Mouse (Mus musculus): ENCODE results near the gene Tmem119.
"Not testable (repeated sequence)": the region's sequence is repeated elsewhere in the genome, so short reads cannot be mapped to it uniquely, and the experiment has no call there.

Tmem119 gene

DNA sequence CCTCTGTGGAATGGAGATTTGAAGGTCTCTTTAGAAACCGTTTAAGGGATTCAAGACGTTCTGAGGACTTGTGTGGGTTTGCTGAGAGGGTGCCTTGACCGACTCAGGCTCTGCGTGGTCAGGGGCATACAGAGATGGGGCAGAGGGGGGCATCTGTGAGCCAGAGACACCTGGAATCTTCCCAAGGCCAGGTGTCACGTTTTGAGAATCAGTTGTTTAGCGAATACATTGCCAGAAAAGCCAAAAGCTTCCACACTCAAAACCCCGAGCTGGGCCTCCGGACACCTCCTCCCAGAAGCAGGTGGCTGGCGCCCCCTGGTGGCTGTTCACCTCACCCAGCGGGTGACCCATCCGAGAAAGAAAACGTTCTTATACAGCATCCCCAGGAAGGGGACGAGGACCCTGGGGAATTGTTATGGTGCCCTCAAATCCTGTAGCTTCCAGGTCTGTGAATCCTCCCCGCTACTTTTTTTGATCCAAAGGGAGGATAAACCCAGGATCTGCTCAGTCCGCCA, 15.4 kb upstream of the Tmem119 start:
- peak; percentile 76 for DNase-seq

DNA sequence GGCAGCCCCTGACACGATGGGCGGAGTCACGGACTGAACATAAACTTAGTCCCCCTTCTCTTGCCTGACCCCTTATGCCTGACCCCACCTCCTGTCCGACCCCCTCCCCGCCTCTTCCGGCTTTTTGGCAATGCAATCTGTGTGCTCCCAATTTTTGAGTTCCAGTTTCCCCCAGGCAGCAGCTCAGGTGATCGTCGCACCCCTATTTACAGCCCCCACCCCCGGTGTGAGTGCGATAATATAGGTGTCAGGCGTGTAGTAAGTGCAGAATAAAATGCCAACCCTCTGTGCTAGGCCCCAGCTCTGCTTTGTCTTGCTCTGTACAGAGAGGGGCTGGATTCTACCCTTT, 14.7 kb upstream of the Tmem119 start:
- DNase-seq: no peak

DNA sequence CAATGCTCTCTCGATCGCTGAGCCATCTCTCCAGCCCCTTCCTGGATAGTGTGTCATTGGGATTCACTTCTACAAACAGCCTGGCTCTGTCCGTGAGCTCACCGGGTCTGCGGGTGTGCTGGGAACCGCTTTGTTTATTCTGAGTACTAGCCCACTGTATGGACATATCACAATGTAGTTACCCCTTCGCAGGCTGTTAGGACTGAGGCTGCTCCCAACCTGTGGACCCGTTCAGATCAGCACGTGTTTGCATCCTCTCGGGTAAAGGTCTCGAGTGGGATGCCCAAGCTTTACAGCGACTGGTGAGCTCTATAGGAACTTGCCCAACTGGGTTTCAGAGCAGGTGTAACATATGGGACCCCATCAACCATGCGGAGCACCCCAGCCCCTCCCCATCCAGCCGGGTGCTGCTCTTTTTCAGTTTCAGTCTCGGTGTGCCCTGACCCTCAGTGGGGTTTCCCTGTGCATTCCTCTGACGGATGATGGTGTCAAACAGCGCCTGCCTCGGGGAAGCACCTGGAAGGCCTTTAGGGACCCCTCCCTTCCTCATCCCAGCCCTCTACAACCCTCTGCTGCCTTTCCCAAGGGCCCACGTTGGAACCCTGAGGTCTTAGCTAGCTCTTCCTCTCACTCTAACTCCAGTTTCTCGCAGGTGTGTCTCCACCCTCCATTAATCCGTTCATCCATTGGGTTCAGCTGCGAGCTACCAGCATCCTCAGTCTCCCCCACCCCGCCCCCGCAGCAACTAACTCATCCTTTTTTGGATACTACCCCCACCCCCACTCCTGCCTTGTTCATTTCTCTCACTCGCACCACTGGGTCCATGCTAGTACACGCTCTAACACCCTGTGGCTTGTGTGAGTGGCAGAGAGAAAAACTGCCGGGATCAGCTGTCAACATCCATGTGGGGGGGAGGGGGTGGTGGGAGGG, 14.1 kb upstream of the Tmem119 start:
- no peak for DNase-seq

DNA sequence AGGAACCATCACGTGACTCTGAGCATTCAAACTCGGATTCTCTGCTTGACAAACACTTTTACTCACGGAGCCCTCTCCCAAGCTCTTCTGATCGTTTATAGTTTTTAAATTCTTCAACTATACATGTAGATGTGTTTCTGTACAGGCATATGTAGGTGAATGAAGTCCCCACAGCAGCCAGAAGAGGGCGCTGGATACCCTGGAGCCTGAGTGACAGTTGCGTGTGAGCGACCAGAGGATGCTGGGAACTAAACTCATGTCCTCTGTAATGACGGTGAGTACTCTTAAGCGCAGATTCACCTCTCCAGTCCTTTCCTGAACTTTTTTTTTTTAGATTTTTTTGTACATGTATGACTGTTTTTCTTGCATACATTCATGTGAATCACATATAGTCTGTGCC, 13.3 kb upstream of the Tmem119 start:
- DNase-seq: no peak

DNA sequence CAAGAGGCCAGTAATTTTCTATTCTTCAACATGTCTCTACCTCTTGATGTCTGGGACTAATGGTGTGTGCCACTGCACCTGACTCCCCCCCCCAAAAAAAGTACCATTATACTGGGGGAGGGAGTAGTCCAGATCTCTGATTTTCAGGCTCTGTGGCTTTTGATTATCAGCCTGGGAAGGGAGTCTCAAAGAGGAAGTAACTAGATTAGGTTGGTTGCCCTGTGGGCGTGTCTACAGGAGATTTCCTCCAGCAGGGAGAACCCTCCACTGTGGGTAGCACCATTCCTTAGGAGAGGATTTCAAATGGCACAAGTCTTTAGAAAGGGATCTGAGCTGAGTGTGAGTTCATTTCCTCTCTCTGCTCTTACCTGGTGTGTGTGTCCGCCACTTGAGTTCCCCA, 12.3 kb upstream of the Tmem119 start:
- no peak for DNase-seq

DNA sequence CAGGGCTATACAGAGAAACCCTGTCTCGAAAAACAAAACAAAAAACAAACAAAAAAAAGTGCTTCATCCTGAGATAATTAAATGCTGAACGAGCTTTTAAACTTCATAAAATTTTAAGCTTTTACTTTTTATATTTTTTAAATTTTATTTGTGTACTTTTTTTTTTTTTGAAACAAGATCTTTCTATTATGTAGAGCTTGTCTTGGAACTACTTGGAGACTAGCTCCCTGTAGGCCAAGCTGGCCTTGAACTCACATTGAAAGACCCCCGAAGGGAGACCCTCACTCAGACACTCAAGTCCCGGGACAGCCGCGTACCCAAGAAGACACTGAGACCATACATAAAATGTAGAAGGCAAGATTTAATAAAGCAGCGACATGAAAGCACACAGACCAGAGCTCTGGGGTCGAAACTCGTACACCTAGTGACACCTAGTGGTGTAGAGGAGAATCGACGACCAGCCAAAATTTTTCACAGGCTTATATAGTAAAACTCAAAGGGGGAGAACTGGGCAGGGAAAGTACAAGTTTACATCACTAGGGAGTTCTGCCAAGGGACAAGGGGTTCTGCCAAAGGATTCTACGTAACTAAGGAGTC, 11.6 kb upstream of the Tmem119 start:
- DNase-seq: not testable (repeated sequence)

DNA sequence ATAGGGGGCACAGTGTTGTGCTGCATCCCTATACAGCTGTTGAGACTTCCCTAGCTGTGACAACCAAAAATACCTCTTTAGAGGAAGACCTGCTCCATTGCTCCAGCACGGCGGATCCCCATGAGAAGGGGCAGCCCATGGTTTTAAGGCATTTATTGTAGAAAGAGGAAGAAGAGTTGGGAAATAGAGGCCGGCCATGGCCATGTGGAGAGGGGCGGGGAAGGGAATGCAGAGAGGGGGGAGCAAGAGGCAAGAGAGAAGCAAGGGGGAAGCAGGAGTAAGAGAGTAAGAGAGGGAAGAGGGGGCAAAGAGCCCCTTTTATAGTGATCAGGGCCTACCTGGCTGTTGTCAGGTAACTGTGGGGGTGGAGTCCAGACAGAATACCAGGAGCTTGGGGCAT, 9.8 kb upstream of the Tmem119 start:
- DNase-seq: no peak

DNA sequence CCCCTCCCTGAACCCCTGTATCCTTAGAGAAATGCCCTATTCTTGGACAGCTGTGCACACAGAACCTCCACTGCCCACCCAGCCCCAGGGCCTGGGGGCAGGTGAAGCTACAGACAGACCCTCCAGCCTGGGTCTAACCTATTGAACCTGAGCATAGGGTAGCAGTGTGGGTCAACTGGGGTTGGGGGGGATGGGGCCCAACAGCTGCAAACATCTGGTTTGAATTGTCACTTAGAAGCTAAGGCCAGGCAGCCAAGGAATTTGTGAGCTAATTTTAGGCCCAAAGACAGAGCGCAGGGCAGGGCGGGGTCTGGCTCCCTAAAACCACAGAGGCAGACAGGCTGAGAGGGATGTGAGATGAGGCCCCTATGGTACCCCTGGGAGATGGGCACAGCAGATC, 7.9 kb upstream of the Tmem119 start:
- DNase-seq: no peak

DNA sequence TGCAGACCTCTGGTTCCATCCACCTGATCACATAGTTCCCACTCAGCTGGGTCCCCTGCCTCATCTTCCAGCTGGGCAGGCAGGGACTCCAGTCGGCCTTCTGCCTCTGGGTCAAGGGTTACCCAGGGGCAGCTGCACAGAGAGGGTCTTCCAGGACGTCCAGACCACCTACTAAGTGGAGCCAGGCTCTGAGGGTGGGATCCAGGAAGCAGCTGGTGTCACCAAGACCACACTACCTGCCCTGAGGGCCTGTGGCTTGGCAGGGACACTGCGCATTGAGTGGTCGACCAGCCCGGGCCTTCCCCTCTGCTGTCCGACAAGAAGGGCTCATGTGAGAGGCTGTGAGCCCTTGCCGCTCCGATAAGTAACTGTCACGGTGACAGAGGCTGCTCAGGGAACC, 7.4 kb upstream of the Tmem119 start:
- no peak for DNase-seq

DNA sequence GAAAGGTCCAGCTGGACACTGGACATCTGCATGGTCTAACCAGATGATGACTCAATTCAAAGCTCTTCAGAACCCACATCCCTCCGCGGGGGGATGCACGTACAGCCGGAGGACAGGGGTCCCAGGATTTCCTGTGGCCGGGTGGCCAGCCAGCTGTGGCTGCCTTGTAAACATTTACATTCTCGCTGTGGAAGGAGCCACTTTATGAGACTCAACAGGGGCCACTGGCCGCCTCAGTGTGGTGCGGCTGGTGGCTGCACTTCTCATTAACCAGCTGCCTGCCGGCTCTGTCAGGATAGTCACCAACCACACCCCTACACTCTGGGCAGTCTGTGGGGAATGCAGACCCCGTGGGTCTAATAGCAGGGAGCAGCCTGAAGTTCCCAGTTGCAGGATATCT, 6.1 kb upstream of the Tmem119 start:
- DNase-seq: no peak

DNA sequence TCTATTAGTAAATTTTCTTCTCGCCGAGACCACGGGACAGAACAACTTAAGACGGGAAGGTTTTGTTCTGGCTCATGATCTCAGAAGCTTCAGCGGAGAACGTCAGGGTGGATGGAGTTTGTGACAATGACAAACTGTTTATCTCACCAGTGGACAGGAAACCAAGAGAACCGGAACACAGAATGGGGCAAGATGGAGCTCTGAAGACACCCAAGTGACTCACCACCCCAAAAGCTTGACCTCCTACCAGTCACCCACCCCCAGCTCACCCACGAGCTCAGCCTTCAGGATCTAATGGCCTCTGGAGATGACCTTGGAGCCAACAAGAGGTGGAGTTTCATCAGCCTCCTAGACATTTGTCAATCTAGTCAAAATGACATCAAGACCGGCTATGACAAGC, 5.0 kb upstream of the Tmem119 start:
- no peak for DNase-seq

DNA sequence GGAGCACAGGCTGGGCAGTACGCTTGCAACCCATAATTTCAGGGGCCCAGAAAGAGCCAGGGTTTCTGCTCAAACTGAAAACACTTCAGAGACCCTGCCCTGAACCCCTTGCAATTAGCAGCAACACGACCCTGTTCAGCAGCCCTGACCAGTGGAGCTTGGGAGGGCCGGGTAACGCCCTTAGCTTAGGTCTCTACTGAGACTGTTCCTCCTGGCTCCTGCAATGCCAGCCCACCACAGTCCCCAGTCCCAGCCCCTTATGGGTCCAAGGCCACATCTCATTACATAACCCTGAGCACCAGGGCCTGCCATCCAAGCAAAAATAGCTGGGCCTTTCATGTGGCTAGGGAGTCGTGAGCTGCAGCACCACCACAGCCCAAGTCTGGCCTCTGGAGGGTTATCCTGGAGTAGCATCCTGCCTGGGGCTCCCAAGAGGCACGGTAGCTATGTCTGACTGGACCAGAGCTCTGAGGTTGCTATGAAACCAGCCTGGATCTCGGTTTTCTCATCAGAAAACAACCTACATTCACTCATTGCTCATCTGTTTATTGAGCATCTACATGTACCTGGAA, 4.2 kb upstream of the Tmem119 start:
- DNase-seq: no peak

DNA sequence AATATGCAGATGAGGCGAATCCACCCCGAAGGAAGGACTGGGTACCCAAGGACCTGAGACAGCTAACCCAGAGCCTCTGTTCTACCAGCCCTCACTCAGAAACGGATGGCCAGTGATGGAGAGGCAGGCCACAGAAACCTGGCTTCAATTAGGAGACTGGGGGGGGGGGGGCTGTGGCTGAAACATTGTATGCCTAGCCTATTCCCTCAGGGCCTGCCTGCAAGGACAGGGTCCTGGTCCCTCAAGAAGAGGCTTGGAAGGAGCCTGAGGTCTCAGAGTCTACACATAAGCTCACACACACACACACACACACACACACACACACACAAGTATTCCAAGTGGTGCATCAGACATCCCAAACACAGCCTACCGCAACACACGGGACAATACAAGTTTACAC, 625 bp downstream of the Tmem119 start:
- DNase-seq: no peak

DNA sequence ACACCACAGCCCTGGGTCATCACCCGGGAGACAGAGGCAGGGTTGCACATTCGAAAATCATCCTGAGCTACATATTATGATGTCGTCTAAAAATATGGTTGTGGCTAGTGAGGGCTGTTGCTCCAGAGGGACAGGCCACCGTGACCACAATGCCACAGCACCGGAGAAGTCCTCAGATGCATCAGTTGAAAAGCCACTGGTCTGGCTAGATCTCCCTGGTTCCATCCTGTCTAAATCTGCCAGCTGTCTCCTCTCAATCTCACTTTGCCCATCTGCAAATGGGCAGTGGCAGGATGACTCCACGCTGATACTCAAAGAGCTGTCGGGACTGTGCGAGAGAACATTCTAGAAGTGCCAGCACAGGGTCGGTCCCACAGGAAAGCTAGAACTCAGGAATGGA, 1.8 kb downstream of the Tmem119 start:
- no peak for DNase-seq

DNA sequence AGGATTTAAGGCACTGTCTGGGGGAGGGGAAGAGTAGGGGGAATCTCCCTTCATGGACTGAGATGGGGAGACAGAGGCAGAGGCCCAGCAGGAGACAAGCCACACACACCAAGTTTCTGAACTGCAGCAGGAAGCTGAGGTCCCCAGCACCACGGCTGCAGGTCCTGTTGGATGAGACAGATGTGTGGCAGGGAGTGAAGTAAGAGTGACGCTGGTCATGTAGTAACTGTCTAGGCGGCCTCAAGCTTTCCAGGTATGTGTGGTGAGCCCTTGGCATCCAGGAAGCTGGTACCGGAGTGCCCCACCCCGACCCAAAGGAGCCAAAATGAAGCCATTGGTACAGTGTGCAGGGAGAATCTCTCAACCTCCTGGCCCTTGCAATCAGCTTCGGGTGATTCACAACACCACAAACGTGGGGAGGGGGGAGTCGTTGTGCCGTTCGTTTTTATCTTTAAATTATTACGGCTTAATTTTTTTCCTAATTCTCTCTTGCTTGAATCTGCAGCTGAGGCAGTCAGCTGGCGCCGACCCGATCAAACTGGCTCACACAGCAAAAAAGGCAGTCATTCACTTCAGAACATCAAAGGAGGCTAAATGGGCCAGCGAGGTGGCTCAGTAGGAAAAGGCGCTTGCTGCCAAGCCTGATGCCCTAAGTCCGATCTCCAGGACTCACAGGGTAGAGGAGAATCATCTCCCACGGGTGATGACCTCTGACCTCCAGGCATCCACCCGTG, 3.0 kb downstream of the Tmem119 start:
- no peak for DNase-seq

DNA sequence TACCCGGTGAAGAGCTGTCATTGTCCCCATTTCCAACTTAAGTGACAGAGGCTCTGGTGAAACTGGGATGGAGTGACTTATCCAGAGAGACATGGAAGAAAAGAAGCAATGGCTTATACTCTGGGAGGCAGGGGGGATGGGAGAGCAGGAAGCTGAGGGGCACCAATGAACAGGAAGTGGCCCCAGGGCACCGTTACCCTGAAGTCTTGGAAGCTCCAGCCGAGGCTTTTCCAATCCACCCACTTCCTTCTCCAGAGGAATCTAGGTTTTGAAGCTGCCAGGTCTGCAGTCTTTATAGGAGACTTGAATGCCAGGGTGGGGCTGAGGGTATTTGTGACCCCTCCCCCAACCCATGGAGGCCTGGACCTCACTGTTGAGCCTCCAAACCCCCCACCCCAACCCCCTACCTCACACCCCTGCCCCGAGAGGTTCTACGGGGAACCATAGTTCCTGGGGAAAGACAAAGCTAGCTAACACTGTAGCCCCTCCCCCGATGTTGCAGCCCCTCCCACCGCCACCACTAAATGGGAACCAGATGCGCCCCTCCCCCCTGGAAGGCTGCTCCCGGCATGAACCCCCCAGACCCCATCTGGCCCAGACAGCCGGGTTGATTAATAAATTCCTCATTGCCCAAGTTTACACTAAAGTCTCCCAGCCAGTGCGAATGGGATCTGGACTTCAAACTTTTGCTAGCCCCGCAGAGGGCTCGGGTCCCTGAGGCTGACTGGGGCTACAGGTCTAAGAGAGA, 3.7 kb downstream of the Tmem119 start:
- no peak for DNase-seq

DNA sequence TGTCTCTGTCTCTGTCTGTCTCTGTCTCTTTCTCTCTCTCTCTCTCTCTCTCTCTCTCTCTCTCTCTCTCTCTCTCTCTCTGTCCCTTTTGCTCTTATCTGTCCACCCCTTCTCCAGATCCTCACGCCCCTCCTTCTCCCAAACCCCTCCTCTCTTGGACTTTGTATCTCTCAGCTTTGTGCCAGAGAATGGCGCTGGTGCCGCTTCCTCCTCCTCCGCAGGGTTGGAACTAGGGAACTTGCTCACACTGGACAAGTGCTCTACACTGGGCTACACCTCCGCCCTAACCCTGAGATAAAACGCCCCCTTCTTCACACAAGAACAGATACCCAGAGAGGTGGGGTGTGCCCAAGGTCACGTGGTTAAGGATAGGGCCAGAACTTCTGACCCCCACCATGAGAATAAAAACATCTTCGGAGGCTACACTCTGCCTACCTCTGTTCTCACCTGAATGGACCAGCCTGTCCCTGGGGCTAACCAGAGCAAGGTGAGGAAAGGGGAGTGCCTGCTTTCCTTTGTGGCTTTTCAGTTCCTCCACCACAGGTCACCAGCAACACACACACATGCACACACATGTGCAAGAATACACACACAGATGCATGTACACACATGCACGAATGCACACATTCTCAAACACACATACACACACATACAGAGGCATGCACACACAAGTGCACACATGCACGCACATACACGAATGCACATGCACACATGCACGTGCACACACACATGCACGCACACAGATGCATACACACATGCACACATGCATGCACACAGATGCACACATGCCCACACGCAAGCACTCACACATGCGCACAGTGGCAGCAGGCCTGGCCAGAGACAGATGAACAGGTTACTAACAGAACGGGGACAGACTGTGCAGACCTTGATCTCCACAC, 8.9 kb downstream of the Tmem119 start:
- DNase-seq: no peak

DNA sequence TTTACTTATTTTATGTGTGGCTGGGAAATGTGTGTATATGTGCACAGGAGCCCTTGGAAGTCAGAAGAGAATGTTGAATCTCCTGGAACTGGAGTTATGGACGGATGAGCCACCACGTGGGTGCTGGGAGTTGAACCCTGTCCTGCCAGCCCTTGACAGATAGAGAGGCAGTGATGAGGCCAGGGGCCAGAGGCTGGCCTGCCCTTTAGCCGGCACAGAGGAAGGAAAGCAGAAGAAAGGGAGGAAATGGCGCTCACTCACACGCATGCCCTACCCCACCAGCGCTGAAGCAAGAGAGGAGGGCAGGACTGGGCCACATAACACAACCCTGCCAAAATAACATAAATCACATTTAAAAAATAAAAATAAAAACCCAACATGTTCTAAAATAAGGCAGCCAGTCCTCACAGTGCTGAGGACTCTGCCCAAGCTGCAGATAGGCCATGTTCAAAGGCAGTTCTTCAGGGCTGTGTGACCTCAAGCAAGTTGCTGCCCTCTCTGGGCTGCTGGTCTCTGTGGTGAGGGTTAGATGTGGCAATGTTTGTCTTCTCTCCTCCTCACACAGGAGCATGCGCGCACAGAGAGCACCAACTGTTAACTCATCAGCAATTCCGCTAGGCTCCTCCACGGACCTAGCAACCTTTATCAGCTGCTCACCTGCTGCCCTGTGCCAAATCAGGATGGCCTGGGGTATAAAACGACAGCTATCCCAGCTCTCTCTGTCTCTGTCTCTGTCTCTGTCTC, 9.7 kb downstream of the Tmem119 start:
- DNase-seq: no peak

DNA sequence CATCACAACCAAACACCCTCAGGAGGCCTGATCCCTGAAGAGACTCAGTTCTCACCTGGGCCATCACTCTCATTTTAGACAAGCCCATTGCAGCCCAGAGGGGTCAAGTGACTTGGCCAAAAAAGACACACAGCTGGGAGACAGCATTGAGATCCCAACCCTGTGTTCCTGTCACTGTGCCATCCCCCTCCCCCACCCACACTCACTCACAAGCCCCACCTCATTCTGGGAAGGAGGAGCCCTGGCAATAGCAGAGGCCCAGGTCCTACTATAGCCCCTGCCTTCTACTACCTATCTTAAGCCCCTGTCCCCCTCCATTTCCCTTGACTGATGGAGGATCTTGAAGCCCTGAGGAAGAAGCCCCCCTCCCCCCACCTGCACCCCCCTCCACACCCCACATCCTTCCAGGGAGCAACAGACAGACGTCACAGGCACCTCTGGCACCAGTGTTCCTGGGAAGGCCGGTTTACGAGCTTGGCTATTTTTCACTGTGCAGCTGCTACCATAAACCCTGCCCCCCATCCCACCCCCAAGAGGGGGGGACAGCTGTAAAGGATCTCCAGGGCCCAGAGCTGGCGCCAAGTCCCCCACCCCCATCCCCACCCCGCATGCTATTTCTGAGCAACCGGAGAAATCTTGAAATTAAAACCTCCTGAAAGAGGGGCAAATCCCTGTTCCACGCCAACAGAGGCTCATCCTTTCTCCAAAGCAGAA, 11.1 kb downstream of the Tmem119 start:
- no peak for DNase-seq

DNA sequence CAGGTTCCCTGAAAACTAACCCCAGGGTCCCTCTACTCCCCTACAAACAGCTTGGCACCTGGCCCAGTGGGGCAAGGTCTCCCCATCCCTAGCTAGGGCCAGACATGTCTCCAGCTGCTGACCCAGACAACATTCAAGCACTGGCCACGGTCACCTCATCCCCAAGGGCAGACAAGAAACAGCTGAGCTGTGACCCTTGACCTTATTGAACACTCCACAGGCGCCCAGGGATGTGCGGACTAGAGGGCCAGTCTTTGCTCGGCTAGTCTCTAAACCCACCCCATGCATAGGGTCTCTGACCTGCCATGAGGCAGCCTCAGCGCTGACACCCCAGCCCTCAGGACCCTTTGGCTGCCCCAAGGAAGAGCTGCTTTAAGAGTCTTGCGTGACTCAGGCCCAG, 11.7 kb downstream of the Tmem119 start:
- DNase-seq: no peak

All from thymus, postnatal 25 days (tissue).